Mouse (Mus musculus) limb, embryonic 11.5 days (tissue): ENCODE results near the gene Phkg1. TPM values are rescaled to one million over a fixed set of nuclear protein-coding genes. Genes with fewer than 3 reads are reported as not detected.

Experiments
- ATAC-seq: fragments of 200-750 bp; cut with Nextera tagmentation; 2 replicates; pipeline ENCODE4 v1.8.0; 2017; ENCODE audit warnings: low read depth; ENCODE audit not compliant: insufficient number of reproducible peaks, low FRiP score, low TSS enrichment
- DNase-seq: peaks from one replicate; pipeline ENCODE4 v3.0.0-alpha.2; 2015; ENCODE audit warnings: low spot score
- H3K27ac ChIP-seq: fragments of 300-500 bp; sonication (generic); replicated peaks from 2 replicates; pipeline ENCODE4 v1.5.1; 2014; ENCODE audit warnings: low read depth, mild to moderate bottlenecking, low read length
- H3K27me3 ChIP-seq: fragments of 300-500 bp; sonication (generic); 2 replicates; pipeline ENCODE4 v1.6.1; 2014; ENCODE audit warnings: mild to moderate bottlenecking, low read length, mixed read lengths; ENCODE audit not compliant: control insufficient read depth, insufficient read depth
- H3K36me3 ChIP-seq: fragments of 300-500 bp; sonication (generic); 2 replicates; pipeline ENCODE4 v1.6.1; 2014; ENCODE audit warnings: mild to moderate bottlenecking, low read length, moderate library complexity, mixed read lengths; ENCODE audit not compliant: control insufficient read depth, insufficient read depth
- H3K4me1 ChIP-seq: fragments of 300-500 bp; sonication (generic); 2 replicates; pipeline ENCODE4 v1.6.1; 2014; ENCODE audit warnings: low read length, mixed read lengths; ENCODE audit not compliant: control insufficient read depth, insufficient read depth
- H3K4me2 ChIP-seq: fragments of 300-500 bp; sonication (generic); 2 replicates; pipeline ENCODE4 v1.6.1; 2014; ENCODE audit warnings: low read depth, mild to moderate bottlenecking, moderate library complexity; ENCODE audit not compliant: severe bottlenecking
- H3K4me3 ChIP-seq: fragments of 300-500 bp; sonication (generic); 2 replicates; pipeline ENCODE4 v1.5.1; 2014; ENCODE audit warnings: low read depth, low read length
- H3K9ac ChIP-seq: fragments of 300-500 bp; sonication (generic); 2 replicates; pipeline ENCODE4 v1.6.1; 2014; ENCODE audit warnings: mild to moderate bottlenecking, low read length
- H3K9me3 ChIP-seq: fragments of 300-500 bp; sonication (generic); 2 replicates; pipeline ENCODE4 v1.6.1; 2016; ENCODE audit warnings: low read length; ENCODE audit not compliant: control insufficient read depth
- WGBS: fragments of 180-500 bp; shearing (Covaris S2); extraction: QIAGEN DNeasy Blood & Tissue Kit; methylation state at CpG from one replicate; pipeline ENCODE4 v1.1.7; 2014; 5-methylcytosine and 5-hydroxymethylcytosine counted together
- polyA plus RNA-seq: library from polyadenylated mRNA; unstranded; fragments of >200 nt; fragmentation: Nextera tagmentation; extraction: Ambion mirVana; gene quantifications from 2 replicates; pipeline ENCODE4 v1.2.1, GENCODE M21; 2014

The Phkg1 gene
- polyA plus RNA-seq, 1 experiment from 2014 or later, result 0.07 TPM

DNA sequence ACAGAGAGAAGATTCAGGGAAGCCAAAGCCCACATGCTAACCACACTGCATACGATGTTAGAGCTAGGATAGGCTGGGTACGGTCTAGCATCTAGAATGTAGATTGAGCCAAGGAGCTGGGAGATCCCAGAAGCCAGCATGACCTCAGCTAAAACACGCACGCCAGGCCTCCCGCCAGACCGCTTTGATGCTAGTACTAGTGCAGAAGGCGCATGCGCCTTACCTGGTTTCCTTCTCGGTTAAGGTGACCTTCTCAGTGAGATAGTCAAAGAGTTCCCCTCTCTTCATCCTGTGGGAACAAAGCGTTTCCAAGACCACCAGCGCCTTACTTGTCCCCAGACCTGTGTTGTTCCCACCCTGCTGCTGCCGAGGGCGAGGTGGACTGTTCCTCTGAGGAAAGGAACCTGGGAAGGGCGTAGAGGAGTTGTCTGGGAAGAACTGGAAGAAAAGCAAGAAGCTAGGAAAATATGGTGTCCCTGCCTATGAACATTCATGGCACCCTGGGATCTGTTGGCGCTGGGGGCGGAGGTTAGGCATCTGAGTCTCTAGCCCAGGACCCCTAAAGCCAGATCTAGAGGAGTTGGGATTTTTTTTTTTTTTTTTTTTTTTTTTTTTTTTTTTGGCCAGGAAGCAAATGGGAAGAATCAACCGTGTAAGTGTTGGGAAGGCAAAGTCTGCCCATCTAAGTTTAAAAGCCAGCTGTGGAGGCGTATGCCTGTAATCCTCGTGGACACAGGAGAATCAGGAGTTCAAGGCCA lies 28.9 kb downstream of the Phkg1 start:
- Histone ChIP-seq H3K9ac (no peak overlapping the region), H3K27ac (no peak overlapping the region), H3K4me1 (no peaks in the 10 kb centered on the region), H3K36me3 (no peaks in the 10 kb centered on the region), H3K27me3 (no peaks in the 10 kb centered on the region), H3K9me3 (no peaks in the 10 kb centered on the region), H3K4me3 (no peak overlapping the region), H3K4me2 (no peak overlapping the region)
- WGBS, result 88% methylated on average over 19 of the region's 19 CpGs
- no peak for ATAC-seq
- DNase-seq, result no peak

DNA sequence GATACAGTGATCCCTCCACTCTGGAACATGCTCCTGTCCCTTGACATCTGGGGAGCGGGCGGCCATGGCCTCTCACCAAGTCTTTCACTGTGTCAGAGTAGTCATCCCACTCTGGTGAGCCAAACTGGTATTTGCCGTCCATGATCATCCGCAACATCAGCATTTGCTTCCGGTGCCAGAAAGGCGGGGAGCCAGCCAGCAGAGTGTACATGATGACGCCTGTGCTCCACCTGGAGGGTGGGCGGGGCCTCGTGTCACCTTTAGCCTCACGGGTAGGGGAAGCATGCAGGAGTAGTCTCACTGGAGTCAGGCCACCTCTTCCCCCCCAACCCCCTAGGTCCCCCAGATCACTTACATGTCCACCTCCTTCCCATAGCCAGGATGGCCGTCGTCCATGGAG lies 32.5 kb downstream of the Phkg1 start:
- H3K9me3 ChIP-seq, result no peaks in the 10 kb centered on the region
- H3K27ac ChIP-seq, result no peak overlapping the region
- 81% methylated on average over 12 of the region's 12 CpGs for WGBS
- DNase-seq (no peak), ATAC-seq (no peak)
- H3K4me1 ChIP-seq, result 0 out of 2 replicates have a peak, but pooled peaks cover 3% of the 10 kb centered on the region
- no peaks in the 10 kb centered on the region for H3K27me3 ChIP-seq
- H3K9ac ChIP-seq, result no peak overlapping the region
- H3K4me3 ChIP-seq, result no peak overlapping the region
- H3K4me2 ChIP-seq, result no peak overlapping the region
- H3K36me3 ChIP-seq, result peaks cover 5% of the 10 kb centered on the region; the same call in 1 of the 2 replicates

DNA sequence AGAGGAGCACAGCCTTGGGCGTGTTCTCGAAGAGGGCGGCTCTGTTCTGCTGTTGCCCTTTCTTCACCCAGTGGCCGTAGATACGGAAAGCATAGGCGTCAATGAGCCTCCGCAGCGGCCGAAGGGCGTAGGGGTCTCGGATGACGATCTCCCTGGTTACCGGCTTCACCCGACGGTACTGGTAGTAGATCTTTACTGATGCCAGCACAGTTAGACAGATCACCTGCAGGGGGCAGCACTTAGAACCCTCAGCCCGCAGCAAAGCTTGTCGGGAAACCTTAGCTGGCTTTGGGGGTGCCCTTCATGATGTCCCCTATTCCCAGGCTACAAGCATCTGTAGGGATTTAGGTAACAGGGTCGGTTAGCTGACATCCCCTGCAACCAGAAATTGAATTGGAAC lies 33.9 kb downstream of the Phkg1 start:
- WGBS, result 7% methylated on average over 18 of the region's 18 CpGs
- Histone ChIP-seq H3K4me2 (no peak overlapping the region), H3K36me3 (peaks cover 8% of the 10 kb centered on the region; the same call in 1 of the 2 replicates), H3K27ac (no peak overlapping the region), H3K9me3 (no peaks in the 10 kb centered on the region), H3K4me3 (no peak overlapping the region), H3K9ac (no peak overlapping the region), H3K27me3 (no peaks in the 10 kb centered on the region), H3K4me1 (0 out of 2 replicates have a peak, but pooled peaks cover 3% of the 10 kb centered on the region)
- ATAC-seq, result no peak
- peak; percentile 60 for DNase-seq

DNA sequence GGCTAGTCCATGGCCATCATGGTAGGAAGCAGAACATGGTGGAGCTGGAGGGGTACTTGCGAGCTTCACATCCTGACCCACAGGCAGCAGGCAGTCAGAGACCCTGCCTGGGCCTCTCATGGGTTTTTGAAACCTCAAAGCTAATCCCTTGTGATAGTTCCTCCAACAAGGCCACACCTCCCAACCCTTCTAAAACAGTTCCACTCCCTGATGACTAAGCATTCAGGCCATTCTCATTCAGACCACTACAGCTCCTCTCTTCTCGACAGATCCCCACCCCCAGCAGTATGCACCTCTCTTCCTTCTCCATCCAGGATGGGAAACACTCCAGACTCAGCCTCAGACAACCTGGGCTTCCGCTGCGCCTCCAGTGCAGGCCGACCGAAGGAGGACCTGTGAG lies 36.0 kb downstream of the Phkg1 start:
- Histone ChIP-seq H3K4me3 (no peak overlapping the region), H3K9me3 (no peaks in the 10 kb centered on the region), H3K27ac (no peak overlapping the region), H3K36me3 (peaks cover 10% of the 10 kb centered on the region; the same call in 1 of the 2 replicates), H3K4me1 (0 out of 2 replicates have a peak, but pooled peaks cover 3% of the 10 kb centered on the region), H3K4me2 (no peak overlapping the region), H3K9ac (no peak overlapping the region), H3K27me3 (no peaks in the 10 kb centered on the region)
- DNase-seq (no peak), ATAC-seq (no peak)
- 94% methylated on average over 6 of the region's 6 CpGs for WGBS

DNA sequence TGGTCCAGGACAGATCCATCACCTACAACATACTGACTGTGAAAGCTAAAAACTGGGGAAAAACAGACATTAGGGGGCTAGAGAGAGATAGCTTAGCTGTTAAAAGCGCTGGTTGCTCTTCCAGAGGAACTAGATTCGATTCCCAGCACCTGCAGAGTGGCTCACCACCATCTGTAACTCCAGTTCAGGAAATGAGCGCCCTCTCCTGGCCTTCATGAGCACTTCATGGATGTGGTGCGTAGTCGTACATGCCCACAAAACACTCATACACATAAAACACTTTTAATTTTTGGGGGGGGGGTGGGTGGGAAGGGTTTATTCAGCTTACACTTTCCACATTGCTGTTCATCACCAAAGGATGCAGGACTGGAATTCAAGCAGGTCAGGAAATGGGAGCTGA lies 41.9 kb downstream of the Phkg1 start:
- no peaks in the 10 kb centered on the region for H3K9me3 ChIP-seq
- H3K4me1 ChIP-seq, result no peaks in the 10 kb centered on the region
- 88% methylated on average over 5 of the region's 5 CpGs for WGBS
- H3K27ac ChIP-seq, result no peak overlapping the region
- no peak for DNase-seq
- ATAC-seq, result no peak
- no peak overlapping the region for H3K4me3 ChIP-seq
- H3K9ac ChIP-seq, result no peak overlapping the region
- H3K36me3 ChIP-seq, result peaks cover 9% of the 10 kb centered on the region
- no peak overlapping the region for H3K4me2 ChIP-seq
- H3K27me3 ChIP-seq, result no peaks in the 10 kb centered on the region

DNA sequence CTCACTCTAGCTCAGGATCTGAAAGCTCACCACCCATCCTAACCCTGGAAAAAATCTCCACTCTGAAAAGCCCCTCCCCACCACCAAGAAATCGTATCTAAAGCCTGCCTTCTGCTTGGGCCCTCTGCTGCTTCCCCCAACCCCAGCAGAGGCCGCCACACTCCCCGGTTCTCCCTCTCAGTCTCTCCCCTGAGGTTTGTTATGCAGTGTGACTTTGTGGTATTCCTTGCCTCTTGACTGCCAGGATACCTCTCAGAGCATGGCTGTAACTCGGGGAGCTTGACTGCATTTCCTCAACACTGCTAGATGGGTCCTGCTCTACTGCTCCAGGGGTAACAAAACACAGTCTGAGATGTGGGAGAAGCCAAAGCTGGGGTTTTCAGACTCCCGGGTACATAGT lies 43.2 kb downstream of the Phkg1 start:
- H3K36me3 ChIP-seq, result peaks cover 9% of the 10 kb centered on the region
- DNase-seq (no peak), ATAC-seq (no peak)
- H3K4me2 ChIP-seq, result no peak overlapping the region
- no peak overlapping the region for H3K9ac ChIP-seq
- H3K4me3 ChIP-seq, result no peak overlapping the region
- WGBS, result 42% methylated on average over 5 of the region's 5 CpGs
- H3K9me3 ChIP-seq, result no peaks in the 10 kb centered on the region
- H3K27ac ChIP-seq, result no peak overlapping the region
- no peaks in the 10 kb centered on the region for H3K4me1 ChIP-seq
- H3K27me3 ChIP-seq, result no peaks in the 10 kb centered on the region

DNA sequence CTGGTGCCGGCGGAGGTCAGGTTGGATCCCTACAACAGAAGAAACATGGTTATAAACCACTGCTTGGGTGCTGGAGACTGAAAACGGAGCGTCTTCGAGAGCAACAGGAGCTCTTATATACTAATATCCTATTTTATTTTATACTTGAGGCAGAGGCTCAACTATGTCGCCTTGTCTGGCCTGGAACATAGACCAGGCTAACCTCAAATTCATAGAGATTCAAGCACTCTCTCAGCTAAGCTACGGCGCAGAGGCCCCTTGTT lies 50.9 kb downstream of the Phkg1 start:
- Histone ChIP-seq H3K4me1 (no peaks in the 10 kb centered on the region), H3K27me3 (no peaks in the 10 kb centered on the region), H3K9ac (no peak overlapping the region; the same call in 1 of the 2 replicates), H3K9me3 (no peaks in the 10 kb centered on the region; the same call in 1 of the 2 replicates), H3K4me3 (peak overlapping the region; percentile 56), H3K4me2 (peak overlapping the region; percentile 56), H3K36me3 (peaks cover 17% of the 10 kb centered on the region; the same call in 1 of the 2 replicates), H3K27ac (no peak overlapping the region)
- no peak for DNase-seq
- 68% methylated on average over 8 of the region's 8 CpGs for WGBS
- ATAC-seq, result no peak

DNA sequence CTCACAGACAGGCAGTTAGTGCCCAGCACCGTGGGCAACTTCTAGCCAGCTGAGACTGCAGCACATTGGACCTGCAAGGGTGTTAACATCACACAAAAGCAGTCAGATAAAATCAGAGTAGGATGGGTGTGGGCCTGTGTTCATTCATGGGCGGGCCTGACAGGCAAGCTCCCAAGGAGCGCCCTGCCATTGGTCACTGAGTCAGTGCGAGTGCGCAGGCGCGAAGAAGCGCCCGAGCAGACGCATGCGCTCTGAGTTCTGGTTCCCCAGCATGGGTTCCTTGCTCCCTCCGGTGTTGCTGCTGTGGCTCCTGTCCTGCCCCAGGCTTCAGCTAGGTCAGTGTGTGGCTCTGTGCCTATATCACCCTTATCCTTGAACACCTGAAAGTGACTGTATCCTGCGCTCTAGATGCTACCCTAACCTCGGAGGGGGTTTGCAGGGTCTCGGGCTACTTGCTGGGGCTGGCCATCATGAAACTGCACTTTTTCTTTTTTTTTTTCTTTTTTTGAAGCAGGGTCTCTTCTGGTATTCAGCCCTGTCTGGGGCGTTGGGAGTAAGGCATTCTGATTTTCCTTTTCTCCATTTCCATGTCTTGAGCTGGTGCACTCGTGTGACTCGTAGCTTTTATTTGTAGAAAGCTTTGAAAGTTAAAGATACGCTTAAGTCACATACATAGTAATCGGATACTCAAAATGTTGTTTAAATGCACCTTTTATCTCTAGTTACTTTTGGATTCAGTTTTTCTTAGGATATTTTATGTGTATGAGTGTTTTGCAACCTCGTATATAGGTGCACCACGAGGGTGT lies 51.4 kb downstream of the Phkg1 start, which contains the start of gene Sumf2:
Gene Sumf2, plus strand, starts transcription at position 235 of the 806 bp plus-strand sequence.
- H3K36me3 ChIP-seq, result peaks cover 17% of the 10 kb centered on the region; the same call in 1 of the 2 replicates
- WGBS, result 12% methylated on average over 22 of the region's 22 CpGs

More for the DNA sequence above, 51.4 kb downstream of the Phkg1 start, which contains the start of gene Sumf2:
- 0 out of 2 replicates have a peak within 1 kb of the TSS, but pooled peaks have one; percentile 45 for H3K27ac ChIP-seq
- peak within 1 kb of the TSS; percentile 56 for H3K4me3 ChIP-seq
- DNase-seq (peak; percentile 96), ATAC-seq (peak; percentile 97)
- H3K4me1 ChIP-seq, result no peaks in the 10 kb centered on the region
- peak within 1 kb of the TSS; percentile 56 for H3K4me2 ChIP-seq
- H3K9ac ChIP-seq, result peak within 1 kb of the TSS; percentile 75
- H3K9me3 ChIP-seq, result no peaks in the 10 kb centered on the region; the same call in 1 of the 2 replicates
- H3K27me3 ChIP-seq, result no peaks in the 10 kb centered on the region
